Comparison of ENCODE assay signal across 9 mouse cellular contexts in genomic region chr4:43407071-43407920, GRCm38 (mm10). TPM values are rescaled to one million over a fixed set of nuclear protein-coding genes. Genes with fewer than 3 reads are reported as not detected.
DNase-seq lines count a peak whose midpoint lies in the region; ATAC-seq and TF ChIP-seq lines count a peak whose summit lies in the region.
"Had no signal": no experiment of that assay in that cellular context is flagged by ENCODE, and none has a peak within 500 bp of the region (broad histone marks: within the 10 kb centered on the region; RNA-seq: fewer than 3 reads in every experiment).

No protein-coding gene starts in this region.

- peak overlapping the region; percentile 59 for H3K4me2 ChIP-seq in liver, embryonic 11.5 days
- no peak overlapping the region for H3K4me2 ChIP-seq in liver, postnatal 0 days (ENCODE audit: low read depth, low read length)

- H3K4me3 ChIP-seq in liver, embryonic 11.5 days (ENCODE audit: low read depth, low read length) = no peak overlapping the region; the same call in 1 of the 2 replicates
- no peak overlapping the region for H3K4me3 ChIP-seq in liver, postnatal 0 days (ENCODE audit: low read depth, low read length)
- H3K4me3 ChIP-seq in forebrain, embryonic 10.5 days = peak overlapping the region; percentile 60
- H3K4me3 ChIP-seq in limb, embryonic 10.5 days = peak overlapping the region; percentile 58
- H3K4me3 ChIP-seq in small intestine, adult 2 months (ENCODE audit: low read depth, low read length) = peak overlapping the region; percentile 6; the same call in 1 of the 2 replicates

- 0 out of 2 replicates have a peak overlapping the region, but pooled peaks have one; percentile 11 for H3K27ac ChIP-seq in liver, embryonic 11.5 days (ENCODE audit: low read depth, low read length)
- no peak overlapping the region; the same call in 1 of the 2 replicates for H3K27ac ChIP-seq in liver, postnatal 0 days (ENCODE audit: low read depth)
- H3K27ac ChIP-seq in forebrain, embryonic 10.5 days = peak overlapping the region; percentile 87
- peak overlapping the region; percentile 82; the same call in 1 of the 2 replicates for H3K27ac ChIP-seq in limb, embryonic 10.5 days
- peak overlapping the region; percentile 71 for H3K27ac ChIP-seq in small intestine, adult 2 months (ENCODE audit: insufficient read depth, low read depth, low read length)
- H3K27ac ChIP-seq: macrophage had no signal

- TF ChIP-seq POLR2A in small intestine, adult 2 months (IDR thresholded peaks at IDR 0.05; ENCODE audit: low read depth, low read length) = no peak

- no peaks in the 10 kb centered on the region for H3K36me3 ChIP-seq in liver, embryonic 11.5 days (ENCODE audit: control insufficient read depth, insufficient read depth, low read length)
- no peaks in the 10 kb centered on the region for H3K36me3 ChIP-seq in liver, postnatal 0 days (replicated peaks; ENCODE audit: insufficient read depth, low read length)
- H3K36me3 ChIP-seq in forebrain, embryonic 10.5 days (replicated peaks) = no peaks in the 10 kb centered on the region
- H3K36me3 ChIP-seq in limb, embryonic 10.5 days = no peaks in the 10 kb centered on the region
- H3K36me3 ChIP-seq in small intestine, adult 2 months (ENCODE audit: control insufficient read depth, insufficient read depth, low read length) = no peaks in the 10 kb centered on the region

- no peak for TF ChIP-seq CTCF in liver, postnatal 0 days (IDR thresholded peaks at IDR 0.05; ENCODE audit: low read depth)
- no peak for TF ChIP-seq CTCF in small intestine, adult 2 months (IDR thresholded peaks at IDR 0.05; ENCODE audit: extremely low read depth, insufficient read length, insufficient replicate concordance, low read depth, low read length)

- H3K9ac ChIP-seq in liver, embryonic 11.5 days (ENCODE audit: low read depth, low read length) = no peak overlapping the region
- H3K9ac ChIP-seq in liver, postnatal 0 days (replicated peaks) = no peak overlapping the region

- H3K4me1 ChIP-seq in liver, embryonic 11.5 days (replicated peaks; ENCODE audit: control insufficient read depth, insufficient read depth, low read length) = no peaks in the 10 kb centered on the region
- H3K4me1 ChIP-seq in liver, postnatal 0 days (ENCODE audit: insufficient read depth) = peaks cover 5% of the 10 kb centered on the region; the same call in 1 of the 2 replicates
- peaks cover 29% of the 10 kb centered on the region for H3K4me1 ChIP-seq in forebrain, embryonic 10.5 days
- peaks cover 25% of the 10 kb centered on the region for H3K4me1 ChIP-seq in limb, embryonic 10.5 days
- peaks cover 2% of the 10 kb centered on the region; the same call in 1 of the 2 replicates for H3K4me1 ChIP-seq in small intestine, adult 2 months (ENCODE audit: control insufficient read depth, insufficient read depth, insufficient read length, low read length)

- no peak for DNase-seq in liver, embryonic 11.5 days (ENCODE audit: low spot score)
- no peak for DNase-seq in liver, postnatal 0 days
- DNase-seq in forebrain, embryonic 10.5 days (ENCODE audit: extremely low spot score, low spot score) = no peak
- DNase-seq in limb, embryonic 10.5 days (ENCODE audit: low spot score) = no peak
- no peak for DNase-seq in c-Kit-positive CD71-positive TER-119-positive erythroid progenitor cells, embryonic 14.5 days (ENCODE audit: low spot score)
- no peak for DNase-seq in spleen, adult 12 weeks (ENCODE audit: low spot score)
- no peak for DNase-seq in MN1 (ENCODE audit: low spot score)

- no peak for ATAC-seq in liver, embryonic 11.5 days (replicated peaks; ENCODE audit: low FRiP score)
- ATAC-seq in liver, postnatal 0 days = no peak

- no peak for TF ChIP-seq EP300 in liver, postnatal 0 days (IDR thresholded peaks at IDR 0.05; ENCODE audit: low read depth)

- WGBS in liver, embryonic 11.5 days = 67% methylated on average over 12 of the region's 12 CpGs
- 62% methylated on average over 12 of the region's 12 CpGs for WGBS in liver, postnatal 0 days (ENCODE audit: insufficient replicate concordance)
- 72% methylated on average over 12 of the region's 12 CpGs for WGBS in forebrain, embryonic 10.5 days
- 78% methylated on average over 12 of the region's 12 CpGs for WGBS in limb, embryonic 10.5 days
- 79% methylated on average over 12 of the region's 12 CpGs for WGBS in small intestine, adult 2 months

- no peaks in the 10 kb centered on the region for H3K9me3 ChIP-seq in liver, embryonic 11.5 days (ENCODE audit: control insufficient read depth, low read length)
- no peaks in the 10 kb centered on the region for H3K9me3 ChIP-seq in liver, postnatal 0 days (ENCODE audit: low read length)
- no peaks in the 10 kb centered on the region for H3K9me3 ChIP-seq in forebrain, embryonic 10.5 days
- no peaks in the 10 kb centered on the region for H3K9me3 ChIP-seq in limb, embryonic 10.5 days (replicated peaks)

- H3K27me3 ChIP-seq in liver, embryonic 11.5 days (replicated peaks; ENCODE audit: control insufficient read depth, insufficient read depth, low read length) = peaks cover 18% of the 10 kb centered on the region
- no peaks in the 10 kb centered on the region for H3K27me3 ChIP-seq in liver, postnatal 0 days (ENCODE audit: insufficient read depth, low read length)
- H3K27me3 ChIP-seq in forebrain, embryonic 10.5 days (ENCODE audit: poor library complexity, severe bottlenecking) = no peaks in the 10 kb centered on the region; the same call in 1 of the 2 replicates
- H3K27me3 ChIP-seq in limb, embryonic 10.5 days (ENCODE audit: low read depth, poor library complexity, severe bottlenecking) = no peaks in the 10 kb centered on the region
- H3K27me3 ChIP-seq in small intestine, adult 2 months (ENCODE audit: control insufficient read depth, insufficient read depth, low read length) = no peaks in the 10 kb centered on the region

RNA-seq across cellular contexts. Expression of gene Fam166b, which starts 21.6 kb away (rescaled TPM):
- not detected in 2 replicates for polyA plus RNA-seq in liver, embryonic 11.5 days (2014; fragmentation: Nextera tagmentation; extraction: Ambion mirVana)
- polyA plus RNA-seq in liver, postnatal 0 days (2015; fragmentation: Nextera tagmentation; extraction: Ambion mirVana) = 0.14 TPM in 1 of 2 replicates, not detected in the other
- polyA plus RNA-seq in forebrain, embryonic 10.5 days (2016; fragmentation: Nextera tagmentation; extraction: Ambion mirVana) = 0.10 and 0.17 TPM in 2 replicates
- polyA plus RNA-seq in limb, embryonic 10.5 days (2016; fragmentation: Nextera tagmentation; extraction: Ambion mirVana) = 0.18 TPM in 1 of 2 replicates, not detected in the other
- 0.24 TPM in 1 of 2 replicates, not detected in the other for polyA plus RNA-seq in small intestine, adult 2 months (2012; rRNA removed)
- polyA plus RNA-seq: macrophage had no signal

RNA-seq across cellular contexts. Expression of gene Rusc2, which starts 25.5 kb away (rescaled TPM):
- 1.4 and 2.0 TPM in 2 replicates for polyA plus RNA-seq in liver, embryonic 11.5 days (2014; fragmentation: Nextera tagmentation; extraction: Ambion mirVana)
- polyA plus RNA-seq in liver, postnatal 0 days (2015; fragmentation: Nextera tagmentation; extraction: Ambion mirVana) = 1.9 and 2.1 TPM in 2 replicates
- 7.4 and 8.4 TPM in 2 replicates for polyA plus RNA-seq in forebrain, embryonic 10.5 days (2016; fragmentation: Nextera tagmentation; extraction: Ambion mirVana)
- polyA plus RNA-seq in limb, embryonic 10.5 days (2016; fragmentation: Nextera tagmentation; extraction: Ambion mirVana) = 3.4 and 5.8 TPM in 2 replicates
- 9.4 and 11.2 TPM in 2 replicates for polyA plus RNA-seq in small intestine, adult 2 months (2012; rRNA removed)

RNA-seq across cellular contexts. Expression of gene Tesk1, which starts 34.4 kb away (rescaled TPM):
- polyA plus RNA-seq in liver, embryonic 11.5 days (2014; fragmentation: Nextera tagmentation; extraction: Ambion mirVana) = 4.3 TPM in 2 replicates
- polyA plus RNA-seq in liver, postnatal 0 days (2015; fragmentation: Nextera tagmentation; extraction: Ambion mirVana) = 1.2 TPM in 2 replicates
- 3.2 and 3.5 TPM in 2 replicates for polyA plus RNA-seq in forebrain, embryonic 10.5 days (2016; fragmentation: Nextera tagmentation; extraction: Ambion mirVana)
- 7.5 and 9.7 TPM in 2 replicates for polyA plus RNA-seq in limb, embryonic 10.5 days (2016; fragmentation: Nextera tagmentation; extraction: Ambion mirVana)
- polyA plus RNA-seq in small intestine, adult 2 months (2012; rRNA removed) = 45.8 and 77.6 TPM in 2 replicates

RNA-seq across cellular contexts. Expression of gene Cd72, which starts 47.1 kb away (rescaled TPM):
- 1.2 and 1.3 TPM in 2 replicates for polyA plus RNA-seq in liver, embryonic 11.5 days (2014; fragmentation: Nextera tagmentation; extraction: Ambion mirVana)
- polyA plus RNA-seq in liver, postnatal 0 days (2015; fragmentation: Nextera tagmentation; extraction: Ambion mirVana) = 9.9 and 10.4 TPM in 2 replicates
- polyA plus RNA-seq in forebrain, embryonic 10.5 days (2016; fragmentation: Nextera tagmentation; extraction: Ambion mirVana) = 2.3 and 2.4 TPM in 2 replicates
- 2.0 and 2.3 TPM in 2 replicates for polyA plus RNA-seq in limb, embryonic 10.5 days (2016; fragmentation: Nextera tagmentation; extraction: Ambion mirVana)
- polyA plus RNA-seq in small intestine, adult 2 months (2012; rRNA removed) = 2.8 and 11.4 TPM in 2 replicates

Comparison
In these comparisons a context has a peak if more than half of its experiments do, and no peak if none do; other contexts are left out.
1. H3K4me3 ChIP-seq: peak in forebrain, embryonic 10.5 days (single experiment), limb, embryonic 10.5 days (single experiment) and small intestine, adult 2 months (single experiment); none in liver, embryonic 11.5 days (single experiment) and liver, postnatal 0 days (single experiment).